Mouse (Mus musculus) macrophage (primary cell): Measurements from ENCODE around the gene Dbnl. TPM values are rescaled to one million over a fixed set of nuclear protein-coding genes. Genes with fewer than 3 reads are reported as not detected.

Experiments
- H3K27ac ChIP-seq: fragments of 350-480 bp; formaldehyde crosslinking; 2 replicates; pipeline ENCODE4 v1.9.0; 2021
- H3K36me3 ChIP-seq: fragments of 350-480 bp; formaldehyde crosslinking; 2 replicates; pipeline ENCODE4 v1.9.0; 2021; ENCODE audit errors: inconsistent target
- H3K4me3 ChIP-seq: fragments of 350-480 bp; formaldehyde crosslinking; 2 replicates; pipeline ENCODE4 v1.9.0; 2021; ENCODE audit errors: inconsistent target
- H3K79me2 ChIP-seq: fragments of 350-480 bp; formaldehyde crosslinking; 2 replicates; pipeline ENCODE4 v1.9.0; 2021; ENCODE audit errors: inconsistent target
- WGBS: methylation state at CpG from one replicate; pipeline ENCODE4 v1.1.7; 2026; ENCODE audit warnings: inconsistent platforms; ENCODE audit not compliant: missing documents; 5-methylcytosine and 5-hydroxymethylcytosine counted together
- polyA plus RNA-seq: library from polyadenylated mRNA; stranded (reverse); fragments of 250-400 nt; gene quantifications from 3 replicates; pipeline ENCODE4 v1.2.4, GENCODE M21; 2018; ENCODE audit warnings: inconsistent platforms
- total RNA-seq, 78 experiments: library from RNA; depleted of rRNA; stranded (reverse); fragments of 250-400 nt; gene quantifications; 1 replicate in 9 of 78; 2 replicates in 24 of 78; 3 replicates in 43 of 78; 4 replicates in 2 of 78; pipeline ENCODE4 v1.2.4; 2018; ENCODE audit warnings: inconsistent platforms in 56 of 78

Gene Dbnl
- total RNA-seq (2018; cell fraction: chromatin; rRNA removed), result 100 to 1,000 TPM in 22 of 26 experiments, 10 to 100 TPM in 4; 52.4 to 324 (median 184) TPM
- 100 to 1,000 TPM; 112 to 283 (median 177) TPM for total RNA-seq (2018; cell fraction: cytosol; rRNA removed)
- 100 to 1,000 TPM in 20 of 26 experiments, 10 to 100 TPM in 6; 63.8 to 229 (median 124) TPM for total RNA-seq (2018; cell fraction: nucleus; rRNA removed)
- 170 to 177 TPM (median 175 TPM) in 3 replicates for polyA plus RNA-seq

DNA sequence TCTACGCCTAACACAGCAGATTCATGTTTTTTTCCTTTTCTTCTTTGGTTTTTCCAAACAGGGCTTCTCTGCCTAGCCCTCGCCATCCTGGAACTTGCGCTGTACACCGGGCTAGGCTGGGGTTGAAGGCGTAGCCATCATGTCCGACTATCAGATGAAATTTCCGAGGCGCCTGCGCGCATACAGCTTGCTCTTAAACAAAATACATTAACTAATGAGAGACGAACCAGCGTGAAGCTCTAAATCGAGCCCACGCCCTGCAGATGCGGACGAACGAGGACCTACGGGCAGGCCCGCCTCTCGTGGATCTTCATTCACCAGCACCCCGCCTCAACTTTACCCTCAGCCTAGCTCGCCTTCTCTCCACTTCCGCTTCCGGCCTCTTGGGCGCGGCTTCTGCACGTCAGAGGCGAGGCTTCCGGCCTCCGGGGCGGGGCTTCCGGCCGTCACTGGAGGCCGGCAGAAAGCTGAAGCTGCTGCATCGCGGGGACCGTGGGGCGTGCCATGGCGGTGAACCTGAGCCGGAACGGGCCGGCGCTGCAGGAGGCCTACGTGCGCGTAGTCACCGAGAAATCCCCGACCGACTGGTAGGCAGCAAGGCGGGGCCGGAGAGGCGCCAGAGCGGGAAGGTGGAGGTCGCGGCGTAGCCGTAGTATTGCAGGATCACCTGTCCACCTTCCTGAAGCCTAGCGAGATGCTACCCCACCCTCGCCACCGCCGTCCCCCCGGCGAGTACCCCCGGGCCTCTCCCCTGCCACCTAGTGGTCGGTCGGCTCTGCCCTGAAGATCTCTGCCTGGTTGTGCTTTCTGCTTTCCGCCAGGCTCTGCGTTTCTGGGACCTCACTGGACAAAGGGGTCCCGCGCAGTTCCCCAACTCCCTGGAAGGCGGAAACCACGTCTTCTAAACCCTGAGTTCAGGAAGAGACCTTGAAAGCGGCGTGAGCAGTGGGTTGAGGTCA lies at the start of gene Dbnl:
TSS of gene Dbnl (plus strand) at position 433 of the 959 bp plus-strand sequence.
- H3K27ac ChIP-seq, result peak within 1 kb of the TSS; percentile 98
- under 1% methylated on average over 64 of the region's 74 CpGs for WGBS
- H3K4me3 ChIP-seq, result peak within 1 kb of the TSS; percentile 94
- peaks cover 52% of the 10 kb centered on the region for H3K79me2 ChIP-seq
- H3K36me3 ChIP-seq, result peaks cover 25% of the 10 kb centered on the region; the same call in 1 of the 2 replicates

DNA sequence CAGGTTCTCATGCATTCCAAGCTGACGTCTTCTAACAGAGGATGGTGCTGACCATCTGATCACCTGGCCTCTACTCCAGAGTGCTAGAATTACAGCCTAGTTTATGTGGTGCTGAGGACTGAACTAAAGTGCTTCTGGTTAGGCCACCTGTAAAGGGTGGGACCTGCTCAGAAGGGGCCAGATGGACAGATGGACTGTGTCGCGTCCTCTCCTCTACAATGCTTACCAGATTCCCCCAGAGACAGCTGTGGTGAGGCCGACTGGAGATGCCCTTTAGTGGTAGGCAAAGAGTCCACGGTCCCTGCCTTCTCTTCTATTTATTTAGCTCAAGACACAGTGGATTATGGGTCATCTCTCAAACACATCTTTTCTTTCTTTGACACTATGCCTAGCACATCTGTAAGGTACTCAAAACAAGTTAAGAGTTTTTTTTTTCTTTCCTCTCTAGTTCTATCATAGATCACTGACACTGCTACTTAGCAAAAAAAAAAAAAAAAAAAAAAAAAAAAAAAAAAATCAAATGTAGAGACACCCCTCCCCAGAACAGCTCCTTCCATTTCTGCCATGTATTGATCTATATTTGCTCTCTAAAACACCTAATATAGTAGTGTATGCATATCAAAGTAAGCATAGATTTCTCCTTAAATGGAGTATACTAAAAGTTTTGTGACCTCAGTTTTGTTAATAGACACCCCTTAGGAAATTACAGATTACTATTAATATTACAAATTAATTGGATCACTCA lies 49.2 kb upstream of the Dbnl start:
- H3K36me3 ChIP-seq, result no peaks in the 10 kb centered on the region
- H3K79me2 ChIP-seq, result peaks cover 66% of the 10 kb centered on the region
- no peak overlapping the region for H3K4me3 ChIP-seq
- no peak overlapping the region for H3K27ac ChIP-seq
- 95% methylated on average over 5 of the region's 5 CpGs for WGBS

DNA sequence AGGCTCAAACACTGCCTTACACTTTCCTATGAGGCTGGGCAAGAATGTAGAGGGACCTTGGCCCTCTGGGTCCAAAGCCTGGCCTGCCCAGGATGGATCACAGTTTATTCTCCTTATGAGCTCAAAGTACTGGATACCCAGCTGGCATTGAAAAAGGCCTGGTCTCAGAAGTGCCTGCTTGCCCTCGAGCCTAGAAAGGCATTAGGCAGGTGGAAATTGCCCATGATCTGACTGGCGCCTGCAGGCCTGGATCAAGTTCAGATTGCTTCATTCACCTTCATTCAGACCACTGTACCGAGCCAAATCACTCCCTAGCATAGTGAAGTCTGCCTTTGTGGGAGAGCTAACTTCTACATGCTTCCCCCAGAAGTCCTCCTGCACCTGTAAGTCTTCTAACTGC lies 48.4 kb upstream of the Dbnl start:
- Histone ChIP-seq H3K36me3 (no peaks in the 10 kb centered on the region), H3K27ac (no peak overlapping the region), H3K4me3 (peak overlapping the region; percentile 62; the same call in 1 of the 2 replicates), H3K79me2 (peaks cover 58% of the 10 kb centered on the region)
- WGBS, result 71% methylated on average over 3 of the region's 3 CpGs

DNA sequence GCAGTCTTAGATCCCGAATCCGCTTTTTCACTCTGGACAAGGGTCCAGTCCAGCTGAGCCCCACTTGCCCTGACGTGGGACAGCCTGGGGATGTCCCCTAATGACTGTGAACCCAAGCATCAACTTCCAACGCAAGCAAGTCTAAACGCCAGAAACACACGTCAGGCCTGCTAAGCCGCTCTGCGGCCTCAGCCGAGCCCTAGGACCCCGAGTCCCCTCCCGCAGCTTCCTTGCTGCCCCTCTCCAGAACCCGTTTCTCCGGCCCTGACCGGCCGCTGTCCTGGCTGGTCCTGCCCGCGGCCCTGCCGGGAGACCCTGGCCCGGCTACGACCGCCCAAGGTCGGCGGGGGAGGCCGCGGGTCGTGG lies 47.7 kb upstream of the Dbnl start:
- Histone ChIP-seq H3K79me2 (peaks cover 51% of the 10 kb centered on the region), H3K36me3 (no peaks in the 10 kb centered on the region), H3K27ac (no peak overlapping the region), H3K4me3 (peak overlapping the region; percentile 62)
- WGBS, result 1% methylated on average over 25 of the region's 26 CpGs

- no peaks in the 10 kb centered on the region for H3K36me3 ChIP-seq
- peak overlapping the region; percentile 62 for H3K4me3 ChIP-seq
- WGBS, result 1% methylated on average over 50 of the region's 50 CpGs
- peaks cover 46% of the 10 kb centered on the region for H3K79me2 ChIP-seq
- peak overlapping the region; percentile 12; the same call in 1 of the 2 replicates for H3K27ac ChIP-seq
Observed at GRCm38 (mm10) chr11:5740965-5741627, 47.2 kb upstream of the Dbnl start.

GRCm38 (mm10) chr11:5742106-5742505 lies 46.2 kb upstream of the Dbnl start:
- H3K79me2 ChIP-seq, result peaks cover 36% of the 10 kb centered on the region
- H3K36me3 ChIP-seq, result no peaks in the 10 kb centered on the region
- WGBS, result 71% methylated on average over 6 of the region's 7 CpGs
- no peak overlapping the region for H3K4me3 ChIP-seq
- H3K27ac ChIP-seq, result no peak overlapping the region

DNA sequence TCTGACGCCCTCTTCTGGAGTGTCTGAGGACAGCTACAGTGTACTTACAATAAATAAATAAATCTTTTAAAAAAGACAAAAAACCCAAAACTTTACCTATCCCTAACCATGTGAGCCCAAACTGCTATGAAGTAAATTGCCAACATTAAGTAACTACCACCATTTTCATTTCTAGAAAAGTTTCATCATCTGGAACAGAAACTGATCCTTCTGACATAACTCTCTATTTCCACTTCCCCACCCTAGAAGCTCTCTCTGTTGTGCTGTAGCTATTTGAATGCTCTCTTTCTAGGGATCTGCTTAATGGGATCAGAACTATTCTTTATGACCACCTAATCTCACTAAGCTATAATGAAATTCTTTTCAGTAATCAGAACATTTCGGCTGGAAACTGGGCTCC lies 43.3 kb upstream of the Dbnl start:
- Histone ChIP-seq H3K36me3 (no peaks in the 10 kb centered on the region), H3K27ac (no peak overlapping the region), H3K4me3 (no peak overlapping the region), H3K79me2 (peaks cover 7% of the 10 kb centered on the region)
- WGBS, result 52% methylated on average over 2 of the region's 2 CpGs

DNA sequence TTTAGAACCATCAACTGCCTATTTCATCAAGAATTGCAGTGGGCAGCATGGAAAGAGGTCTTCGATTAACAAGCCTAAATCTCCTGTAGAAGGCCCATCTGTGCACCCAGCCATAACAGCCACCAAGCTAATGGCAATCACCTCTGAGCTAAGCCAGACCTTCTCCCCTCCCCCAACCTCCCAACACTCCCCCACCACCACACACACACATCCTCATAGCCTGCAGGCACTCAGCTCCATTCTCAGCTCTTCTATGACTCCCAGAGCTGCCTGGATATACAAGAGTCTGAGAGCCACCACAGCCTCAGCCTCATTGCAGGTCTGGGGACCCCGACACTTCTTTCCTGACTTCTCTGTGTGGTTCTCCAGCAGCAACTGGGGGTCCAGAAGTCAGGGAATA lies 34.5 kb upstream of the Dbnl start:
- H3K36me3 ChIP-seq, result no peaks in the 10 kb centered on the region; the same call in 1 of the 2 replicates
- H3K79me2 ChIP-seq, result peaks cover 37% of the 10 kb centered on the region; the same call in 1 of the 2 replicates
- 93% methylated on average over 2 of the region's 2 CpGs for whole genome bisulfite sequencing
- no peak overlapping the region for H3K27ac ChIP-seq
- no peak overlapping the region for H3K4me3 ChIP-seq

DNA sequence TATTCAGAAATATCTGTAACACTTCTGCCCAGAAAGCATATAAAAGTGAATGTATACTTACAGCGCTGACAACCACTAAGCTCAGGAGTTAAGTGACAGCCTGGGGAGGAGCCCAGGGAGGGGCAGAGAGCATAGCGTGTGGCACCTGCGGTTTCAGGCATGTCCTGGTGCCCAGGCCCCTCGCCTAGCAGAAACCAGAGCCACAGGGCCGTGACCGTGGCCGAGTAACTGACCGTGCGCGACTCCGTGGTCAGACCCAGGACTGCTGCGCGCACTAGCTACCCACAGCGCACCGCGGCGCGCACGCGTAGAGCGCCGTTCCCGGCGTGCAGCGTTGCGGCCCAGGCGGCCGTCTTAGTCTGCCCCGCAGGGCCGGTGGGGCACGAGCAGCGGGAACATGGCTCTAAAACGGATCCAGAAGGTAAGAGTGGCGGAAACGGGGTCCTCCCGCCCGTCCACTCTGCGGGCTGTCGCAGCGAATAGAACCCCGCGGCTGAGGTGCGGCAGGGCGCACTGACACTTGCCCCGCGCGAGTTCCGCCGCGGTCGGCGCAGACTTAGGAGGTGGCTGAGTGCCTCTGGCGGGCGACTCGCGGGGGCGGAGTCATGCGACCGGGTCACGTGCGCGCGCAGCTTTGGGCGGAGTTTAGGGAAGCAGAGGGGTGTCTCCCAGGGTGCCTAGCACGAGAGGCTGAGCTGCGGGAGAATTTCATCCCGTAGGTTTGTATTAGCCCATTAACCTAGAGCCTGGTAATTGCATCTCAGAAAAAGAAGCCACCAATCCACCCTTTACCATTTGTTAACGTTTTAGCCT lies 26.3 kb upstream of the Dbnl start, which contains the start of gene Urgcp:
TSS of gene Urgcp (minus strand) at position 557 of the 813 bp plus-strand sequence.
- Histone ChIP-seq H3K79me2 (peaks cover 37% of the 10 kb centered on the region), H3K4me3 (peak within 1 kb of the TSS; percentile 78), H3K36me3 (peaks cover 4% of the 10 kb centered on the region; the same call in 1 of the 2 replicates), H3K27ac (peak within 1 kb of the TSS; percentile 81)
- WGBS, result under 1% methylated on average over 68 of the region's 68 CpGs

GRCm38 (mm10) chr11:5762633-5762982 lies 25.7 kb upstream of the Dbnl start:
- peak overlapping the region; percentile 78 for H3K4me3 ChIP-seq
- WGBS, result 6% methylated on average over 5 of the region's 6 CpGs
- peaks cover 32% of the 10 kb centered on the region for H3K79me2 ChIP-seq
- peaks cover 4% of the 10 kb centered on the region; the same call in 1 of the 2 replicates for H3K36me3 ChIP-seq
- H3K27ac ChIP-seq, result peak overlapping the region; percentile 49

- 88% methylated on average over 5 of the region's 6 CpGs for WGBS
- peaks cover 21% of the 10 kb centered on the region; the same call in 1 of the 2 replicates for H3K36me3 ChIP-seq
- H3K79me2 ChIP-seq, result peaks cover 15% of the 10 kb centered on the region
Observed at GRCm38 (mm10) chr11:5766019-5766418, 22.3 kb upstream of the Dbnl start.

DNA sequence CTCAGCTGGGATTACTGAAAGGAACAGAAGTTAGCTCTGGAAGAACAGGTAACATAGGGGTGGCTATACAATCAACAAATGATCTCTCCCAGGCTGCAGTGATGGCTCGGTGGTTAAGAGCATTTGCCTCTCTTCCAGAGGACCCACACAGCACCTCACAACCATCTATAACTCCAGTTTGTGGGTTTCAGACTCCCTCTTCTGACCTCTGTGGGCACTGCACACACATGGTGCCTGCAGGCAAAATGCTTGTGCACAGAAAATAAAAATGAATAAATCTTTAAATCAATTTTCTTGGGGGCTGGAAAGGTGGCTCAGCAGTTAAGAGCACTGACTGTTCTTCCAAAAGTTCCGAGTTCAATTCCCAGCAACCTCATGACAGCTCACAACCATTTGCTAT lies 9.8 kb upstream of the Dbnl start:
- Histone ChIP-seq H3K79me2 (no peaks in the 10 kb centered on the region), H3K4me3 (no peak overlapping the region), H3K36me3 (no peaks in the 10 kb centered on the region), H3K27ac (no peak overlapping the region)
- WGBS, result 76% methylated on average over 2 of the region's 2 CpGs

More at GRCm38 (mm10) chr11:5766019-5766418, 22.3 kb upstream of the Dbnl start:
- Histone ChIP-seq H3K27ac (no peak overlapping the region), H3K4me3 (no peak overlapping the region)

DNA sequence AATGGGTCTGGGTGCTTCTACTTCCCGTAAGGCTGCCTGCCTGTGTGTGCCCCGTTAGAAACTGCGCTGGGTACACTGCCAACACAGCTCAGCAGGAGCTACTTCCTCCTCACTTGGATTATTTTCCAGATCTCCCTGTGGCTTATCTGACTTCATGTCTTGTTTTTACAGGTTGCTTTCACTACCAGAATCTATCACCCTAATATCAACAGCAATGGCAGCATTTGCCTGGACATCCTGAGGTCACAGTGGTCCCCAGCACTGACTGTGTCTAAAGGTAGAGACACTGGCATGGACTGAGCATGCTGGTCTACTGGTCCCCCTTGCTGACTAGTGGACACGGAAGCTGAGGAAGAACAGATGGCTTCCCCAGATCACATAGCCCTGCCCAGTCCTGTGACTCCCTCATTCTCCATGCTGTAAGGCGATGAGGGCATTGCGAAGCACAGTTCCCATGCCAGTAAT lies 8.2 kb upstream of the Dbnl start:
- Histone ChIP-seq H3K4me3 (no peak overlapping the region), H3K36me3 (no peaks in the 10 kb centered on the region), H3K27ac (no peak overlapping the region), H3K79me2 (no peaks in the 10 kb centered on the region)
- WGBS, result 94% methylated on average over 6 of the region's 6 CpGs
